Mouse (Mus musculus): Measurements from ENCODE around the gene Kng1. TPM values are rescaled to one million over a fixed set of nuclear protein-coding genes. Genes with fewer than 3 reads are reported as not detected.

Kng1 gene
- polyA plus RNA-seq, 1 experiment from 2014 or later = 0.15 TPM

DNA sequence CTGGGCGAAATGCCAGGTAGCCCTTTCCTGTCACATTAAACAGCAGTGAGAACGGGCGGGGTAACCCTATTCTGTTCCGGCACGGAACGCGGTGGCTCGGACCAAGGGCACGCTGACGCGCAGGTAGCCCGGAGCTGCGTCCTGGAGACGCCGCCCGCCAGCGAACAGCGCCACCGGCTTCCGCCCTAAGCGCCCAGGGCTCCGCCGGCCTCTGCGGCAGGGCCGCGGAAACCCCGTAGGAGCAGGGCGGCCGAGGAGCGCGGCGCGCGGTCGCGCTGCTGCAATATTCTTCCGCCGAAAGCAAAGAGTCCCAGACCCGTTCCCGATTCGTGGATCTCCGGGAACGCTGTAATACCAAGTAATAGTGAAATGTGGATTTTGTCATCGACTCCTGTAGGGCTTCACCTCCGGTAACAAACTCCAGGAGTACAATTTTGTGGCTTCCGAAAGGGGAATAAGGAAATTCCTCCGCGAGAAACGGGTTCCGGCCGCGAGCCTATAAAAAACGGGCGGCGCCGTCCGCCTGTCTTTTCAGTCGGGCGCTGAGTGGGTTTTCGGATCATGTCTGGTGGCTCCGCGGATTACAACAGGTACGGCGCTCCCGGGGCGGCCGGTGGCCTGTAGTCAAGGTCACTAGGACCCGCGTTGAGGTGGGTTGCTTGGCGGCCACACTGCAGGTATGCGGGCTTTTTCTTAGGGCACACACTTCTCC, 49.7 kb downstream of the Kng1 start, which contains the start of gene Eif4a2:
Eif4a2 (plus strand) TSS at position 214 of the 712 bp plus-strand sequence.
- under 1% methylated on average over 71 of the region's 71 CpGs for WGBS
- peak; percentile 89 for ATAC-seq (ENCODE audit: insufficient number of reproducible peaks, insufficient read depth, low FRiP score, low TSS enrichment, low read depth)
- peak within 1 kb of the TSS; percentile 91 for H3K4me2 ChIP-seq
- peak within 1 kb of the TSS; percentile 100 for H3K9ac ChIP-seq (replicated peaks)
- H3K36me3 ChIP-seq = peaks cover 38% of the 10 kb centered on the region
- peak within 1 kb of the TSS; percentile 98 for H3K27ac ChIP-seq
- H3K9me3 ChIP-seq = no peaks in the 10 kb centered on the region
- H3K4me3 ChIP-seq (replicated peaks) = peak within 1 kb of the TSS; percentile 97
- H3K4me1 ChIP-seq (replicated peaks) = peaks cover 25% of the 10 kb centered on the region
- H3K27me3 ChIP-seq = no peaks in the 10 kb centered on the region

DNA sequence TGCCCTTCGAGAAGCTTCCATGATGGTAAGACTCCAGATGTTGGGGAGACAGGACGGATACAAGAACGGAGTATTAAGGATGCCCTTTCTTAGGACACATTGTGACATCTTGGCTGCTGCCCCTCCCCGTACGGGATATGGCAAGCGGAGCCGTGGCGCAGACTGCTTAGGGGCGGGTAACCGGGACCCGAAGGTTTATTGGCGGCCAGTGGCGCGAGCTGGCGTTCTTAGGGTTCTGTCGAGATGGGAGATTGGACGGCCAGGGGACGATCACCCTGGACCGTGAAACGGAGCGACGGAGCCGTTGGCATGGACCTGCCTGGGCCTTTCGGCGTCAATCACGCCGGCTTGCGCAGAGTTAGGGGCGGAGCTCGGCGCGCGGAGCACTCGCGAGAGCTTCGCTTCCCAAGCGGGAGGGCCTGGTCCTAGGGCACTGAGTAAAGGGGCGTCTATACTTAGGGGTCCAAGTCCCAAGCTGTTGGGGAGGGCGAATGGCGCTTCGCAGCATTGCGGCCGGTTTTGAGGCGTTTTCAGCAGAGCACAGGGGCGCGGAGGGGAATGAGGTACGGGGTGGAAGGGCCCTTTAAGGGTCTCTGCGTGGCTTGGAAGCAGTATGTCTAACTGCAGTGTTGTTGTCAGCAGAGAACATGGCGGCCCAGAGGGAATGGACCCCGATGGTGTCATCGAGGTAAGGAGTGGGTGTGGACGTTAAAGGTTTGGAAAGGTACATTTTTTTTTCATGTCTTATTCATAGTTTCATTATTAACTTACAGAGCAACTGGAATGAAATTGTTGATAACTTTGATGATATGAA, 50.5 kb downstream of the Kng1 start:
- H3K4me2 ChIP-seq = peak overlapping the region; percentile 91
- peaks cover 20% of the 10 kb centered on the region for H3K4me1 ChIP-seq (replicated peaks)
- H3K9ac ChIP-seq (replicated peaks) = peak overlapping the region; percentile 100
- peak overlapping the region; percentile 97 for H3K4me3 ChIP-seq (replicated peaks)
- H3K36me3 ChIP-seq = peaks cover 46% of the 10 kb centered on the region
- ATAC-seq (ENCODE audit: insufficient number of reproducible peaks, insufficient read depth, low FRiP score, low TSS enrichment, low read depth) = peak; percentile 86
- no peaks in the 10 kb centered on the region for H3K9me3 ChIP-seq
- WGBS = under 1% methylated on average over 52 of the region's 52 CpGs
- H3K27ac ChIP-seq = peak overlapping the region; percentile 98
- no peaks in the 10 kb centered on the region for H3K27me3 ChIP-seq

DNA sequence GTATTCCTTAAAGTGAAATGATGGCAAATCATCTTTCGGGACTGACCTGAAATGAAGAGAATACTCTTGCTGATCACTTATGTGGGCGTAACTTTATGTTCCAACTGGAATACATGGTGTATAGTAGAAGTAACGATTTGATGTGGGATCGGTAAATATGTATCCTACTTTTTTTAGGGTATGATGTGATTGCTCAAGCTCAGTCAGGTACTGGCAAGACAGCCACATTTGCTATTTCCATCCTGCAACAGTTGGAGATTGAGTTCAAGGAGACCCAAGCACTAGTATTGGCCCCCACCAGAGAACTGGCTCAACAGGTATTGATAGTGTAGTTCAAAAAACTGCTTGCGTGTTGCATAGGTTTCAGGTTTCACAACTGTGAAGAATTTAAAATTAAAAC, 51.3 kb downstream of the Kng1 start:
- peak overlapping the region; percentile 98; the same call in 1 of the 2 replicates for H3K27ac ChIP-seq
- H3K9me3 ChIP-seq = no peaks in the 10 kb centered on the region
- no peak for ATAC-seq (ENCODE audit: insufficient number of reproducible peaks, insufficient read depth, low FRiP score, low TSS enrichment, low read depth)
- H3K9ac ChIP-seq (replicated peaks) = peak overlapping the region; percentile 100
- peak overlapping the region; percentile 91 for H3K4me2 ChIP-seq
- WGBS = 3% methylated on average over 5 of the region's 5 CpGs
- H3K27me3 ChIP-seq = no peaks in the 10 kb centered on the region
- peaks cover 19% of the 10 kb centered on the region for H3K4me1 ChIP-seq (replicated peaks)
- H3K4me3 ChIP-seq (replicated peaks) = peak overlapping the region; percentile 97
- H3K36me3 ChIP-seq = peaks cover 49% of the 10 kb centered on the region

DNA sequence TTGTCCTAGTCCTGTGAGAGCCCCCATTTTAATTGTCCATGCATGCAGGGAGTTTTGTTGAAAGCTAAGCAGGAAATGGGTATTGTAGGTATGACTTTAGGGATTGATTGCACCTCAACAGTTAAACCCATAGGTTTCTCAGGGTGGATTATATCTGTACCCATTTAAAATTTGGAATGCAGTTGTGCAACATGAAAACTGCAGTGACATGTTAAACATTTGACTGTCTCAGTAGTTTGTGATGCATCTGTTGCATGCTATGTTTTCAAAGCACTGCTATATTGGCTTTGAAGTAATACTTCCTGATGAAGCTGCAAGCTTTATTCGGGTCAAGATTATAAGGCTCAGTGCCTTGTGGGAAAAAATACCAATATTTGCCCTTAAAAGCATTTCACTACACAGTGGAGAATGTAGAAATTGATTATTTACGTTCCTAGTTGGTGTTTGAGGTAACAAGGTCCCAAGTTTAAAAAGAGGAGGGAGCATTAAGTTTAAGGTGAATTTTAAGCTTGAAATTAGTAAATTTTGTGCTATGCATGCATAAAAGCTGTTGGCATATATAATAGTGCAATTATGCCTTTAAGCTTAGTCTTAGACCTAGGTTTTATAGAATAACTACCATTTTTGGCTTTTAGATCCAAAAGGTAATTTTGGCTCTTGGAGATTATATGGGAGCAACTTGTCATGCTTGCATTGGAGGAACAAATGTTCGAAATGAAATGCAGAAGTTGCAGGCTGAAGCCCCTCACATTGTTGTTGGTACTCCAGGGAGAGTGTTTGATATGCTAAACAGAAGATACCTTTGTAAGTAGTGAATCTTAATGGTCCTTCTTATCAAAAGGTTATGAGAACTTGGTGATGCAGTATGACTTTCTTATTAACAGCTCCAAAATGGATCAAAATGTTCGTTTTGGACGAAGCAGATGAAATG, 52.0 kb downstream of the Kng1 start:
- Histone ChIP-seq H3K9ac (replicated peaks) (peak overlapping the region; percentile 100), H3K27me3 (no peaks in the 10 kb centered on the region), H3K36me3 (peaks cover 56% of the 10 kb centered on the region), H3K4me1 (replicated peaks) (peaks cover 19% of the 10 kb centered on the region), H3K4me2 (peak overlapping the region; percentile 91), H3K27ac (no peak overlapping the region), H3K9me3 (no peaks in the 10 kb centered on the region), H3K4me3 (replicated peaks) (peak overlapping the region; percentile 97)
- WGBS = 62% methylated on average over 5 of the region's 5 CpGs
- no peak for ATAC-seq (ENCODE audit: insufficient number of reproducible peaks, insufficient read depth, low FRiP score, low TSS enrichment, low read depth)

DNA sequence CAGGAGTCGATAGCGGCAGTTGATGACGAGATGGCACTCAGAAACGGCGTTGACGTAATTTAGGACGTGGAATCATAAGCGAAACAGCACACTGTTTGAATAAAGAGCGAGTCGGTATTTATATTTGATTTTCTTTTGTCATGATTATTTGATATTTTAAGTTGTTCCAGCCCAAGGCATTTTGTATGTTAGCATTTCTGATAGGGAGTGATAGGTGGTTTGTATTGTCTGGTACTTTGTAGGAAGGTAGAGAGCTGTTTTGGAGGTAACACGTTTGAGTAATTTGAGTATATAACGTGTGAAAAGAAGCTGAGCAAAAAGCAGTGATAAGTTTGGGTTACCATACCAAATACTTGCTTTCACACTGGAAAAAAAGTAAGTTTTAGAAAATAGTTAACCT, 54.7 kb downstream of the Kng1 start:
- Histone ChIP-seq H3K9me3 (no peaks in the 10 kb centered on the region), H3K27ac (no peak overlapping the region), H3K4me1 (replicated peaks) (peaks cover 19% of the 10 kb centered on the region), H3K4me2 (no peak overlapping the region), H3K4me3 (replicated peaks) (no peak overlapping the region), H3K9ac (replicated peaks) (no peak overlapping the region), H3K36me3 (peaks cover 82% of the 10 kb centered on the region), H3K27me3 (no peaks in the 10 kb centered on the region)
- ATAC-seq (ENCODE audit: insufficient number of reproducible peaks, insufficient read depth, low FRiP score, low TSS enrichment, low read depth) = no peak
- WGBS = 83% methylated on average over 12 of the region's 12 CpGs

DNA sequence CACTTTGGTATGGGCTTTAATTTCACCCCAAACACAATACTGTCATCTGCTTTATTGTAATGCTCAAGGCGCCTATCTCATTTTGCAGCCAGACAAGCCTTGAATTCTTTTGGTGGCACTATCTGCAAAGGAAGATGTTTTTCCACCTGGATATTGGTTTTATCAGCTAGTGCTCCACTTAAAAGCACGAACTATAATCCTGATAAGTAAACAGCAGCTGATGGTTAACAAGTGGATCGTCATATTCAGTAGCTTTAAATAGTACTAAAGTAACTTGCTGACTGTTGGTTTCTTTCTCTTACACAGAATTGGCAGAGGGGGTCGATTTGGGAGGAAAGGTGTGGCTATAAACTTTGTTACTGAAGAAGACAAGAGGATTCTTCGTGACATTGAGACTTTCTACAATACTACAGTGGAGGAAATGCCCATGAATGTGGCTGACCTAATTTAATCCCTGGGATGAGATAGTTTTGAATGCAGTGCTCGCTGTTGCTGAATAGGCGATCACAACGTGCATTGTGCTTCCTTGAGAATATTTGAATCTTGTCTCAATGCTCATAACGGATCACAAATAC, 55.3 kb downstream of the Kng1 start:
- ATAC-seq (ENCODE audit: insufficient number of reproducible peaks, insufficient read depth, low FRiP score, low TSS enrichment, low read depth) = no peak
- H3K9ac ChIP-seq (replicated peaks) = no peak overlapping the region
- no peak overlapping the region for H3K27ac ChIP-seq
- H3K36me3 ChIP-seq = peaks cover 86% of the 10 kb centered on the region
- H3K4me1 ChIP-seq (replicated peaks) = peaks cover 19% of the 10 kb centered on the region
- no peak overlapping the region for H3K4me3 ChIP-seq (replicated peaks)
- H3K9me3 ChIP-seq = no peaks in the 10 kb centered on the region
- 66% methylated on average over 9 of the region's 9 CpGs for whole genome bisulfite sequencing
- no peak overlapping the region for H3K4me2 ChIP-seq
- no peaks in the 10 kb centered on the region for H3K27me3 ChIP-seq

DNA sequence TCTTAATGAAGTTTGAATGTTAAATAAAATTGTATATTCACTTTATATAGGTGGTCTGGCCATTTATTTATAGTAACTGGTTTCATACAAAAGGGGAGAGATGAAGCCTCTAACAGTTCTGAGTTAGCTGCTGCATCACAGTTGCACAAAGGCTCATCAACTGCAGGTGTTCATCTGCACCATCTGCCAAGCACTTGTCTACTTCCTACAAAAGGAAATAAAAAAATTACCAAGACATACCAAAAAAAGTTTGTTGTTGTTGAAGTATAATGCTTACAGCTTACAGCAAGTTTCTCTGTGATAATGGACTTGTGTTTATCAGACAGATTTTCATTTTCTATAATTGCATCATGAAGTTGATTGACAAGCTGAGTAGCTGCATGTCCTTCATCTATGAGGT, 56.2 kb downstream of the Kng1 start:
- Histone ChIP-seq H3K36me3 (peaks cover 86% of the 10 kb centered on the region), H3K9ac (replicated peaks) (no peak overlapping the region), H3K4me1 (replicated peaks) (peaks cover 19% of the 10 kb centered on the region), H3K9me3 (no peaks in the 10 kb centered on the region), H3K27ac (no peak overlapping the region), H3K4me3 (replicated peaks) (no peak overlapping the region), H3K27me3 (no peaks in the 10 kb centered on the region), H3K4me2 (no peak overlapping the region)
- no peak for ATAC-seq (ENCODE audit: insufficient number of reproducible peaks, insufficient read depth, low FRiP score, low TSS enrichment, low read depth)

DNA sequence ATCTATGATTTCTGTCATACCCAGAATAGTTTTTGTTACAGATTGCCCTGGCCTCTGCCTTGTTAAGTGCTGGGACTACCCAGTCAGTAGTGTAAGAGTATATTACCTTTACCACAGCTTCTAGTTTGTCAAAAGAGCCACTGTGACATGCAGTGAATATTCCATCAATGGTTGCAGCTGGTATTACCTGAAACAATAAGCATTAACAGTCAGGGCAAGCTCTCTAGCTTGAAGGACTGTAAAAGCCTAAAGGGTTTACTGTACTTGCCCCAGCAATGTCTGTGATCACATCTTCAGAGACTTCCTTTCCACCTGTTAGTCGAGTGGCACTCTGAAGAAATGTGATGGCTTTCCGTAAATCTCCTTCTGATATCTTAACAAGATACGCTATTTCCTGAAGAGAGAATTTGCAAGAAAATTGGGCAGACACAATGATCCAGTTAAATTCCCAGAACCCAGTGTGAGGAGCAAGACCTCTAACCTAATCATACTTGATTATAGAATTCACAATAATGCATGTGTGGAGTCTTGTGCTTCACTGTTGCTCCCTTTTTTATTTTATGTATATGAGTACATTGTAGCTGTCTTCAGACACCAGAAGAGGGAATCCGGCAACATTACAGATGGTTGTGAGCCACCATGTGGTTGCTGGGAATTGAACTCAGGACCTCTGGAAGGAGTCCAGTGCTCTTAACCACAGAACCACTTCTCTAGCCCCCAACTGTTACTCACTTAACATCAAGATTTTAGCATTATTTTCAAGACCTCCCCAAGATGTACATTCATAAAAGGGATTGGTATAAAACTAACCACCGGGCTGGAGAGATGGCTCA, 56.9 kb downstream of the Kng1 start:
- H3K4me3 ChIP-seq (replicated peaks) = no peak overlapping the region
- H3K4me2 ChIP-seq = no peak overlapping the region
- H3K9me3 ChIP-seq = no peaks in the 10 kb centered on the region
- H3K4me1 ChIP-seq (replicated peaks) = peaks cover 13% of the 10 kb centered on the region
- peak; percentile 54 for ATAC-seq (ENCODE audit: insufficient number of reproducible peaks, insufficient read depth, low FRiP score, low TSS enrichment, low read depth)
- no peak overlapping the region for H3K27ac ChIP-seq
- 68% methylated on average over 5 of the region's 5 CpGs for WGBS
- no peaks in the 10 kb centered on the region for H3K27me3 ChIP-seq
- H3K36me3 ChIP-seq = peaks cover 85% of the 10 kb centered on the region
- no peak overlapping the region for H3K9ac ChIP-seq (replicated peaks)

DNA sequence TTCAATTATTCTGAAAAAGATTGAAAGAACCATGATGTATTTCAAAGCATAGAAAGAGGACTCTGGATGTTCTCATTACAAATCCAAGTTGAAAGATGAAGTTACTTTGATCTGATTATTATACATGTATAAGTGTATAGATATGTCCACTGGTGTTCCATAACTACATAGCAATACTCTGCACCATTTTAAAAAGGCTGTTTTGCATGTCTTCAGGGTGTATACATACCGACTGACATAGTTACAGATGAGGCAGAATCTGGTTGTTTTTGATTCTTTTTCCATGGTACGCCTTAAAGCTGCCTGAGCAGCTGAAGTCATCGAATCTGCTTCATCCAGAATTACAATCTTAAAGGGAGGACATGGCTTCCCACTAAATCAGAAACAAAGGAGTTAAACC, 57.8 kb downstream of the Kng1 start:
- no peaks in the 10 kb centered on the region for H3K27me3 ChIP-seq

DNA sequence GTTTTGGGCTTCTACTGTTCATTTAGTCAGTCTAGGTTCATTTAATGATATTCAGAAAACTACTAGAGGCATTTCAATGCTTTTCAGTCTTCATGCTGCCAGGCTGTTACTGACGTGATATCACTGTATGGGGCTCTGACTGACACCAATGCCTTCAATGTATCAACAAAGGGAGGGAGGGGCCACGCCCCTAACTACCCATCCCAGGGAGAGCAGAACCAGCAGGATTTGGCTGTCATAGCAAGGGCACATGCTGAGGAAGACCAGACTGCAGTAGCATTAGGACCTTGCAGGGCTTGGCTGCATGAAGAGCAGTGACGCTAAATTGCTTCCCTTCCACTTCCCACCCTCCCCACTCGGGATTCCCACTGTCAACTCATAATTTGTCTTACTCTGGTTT, 59.5 kb downstream of the Kng1 start:
- no peak for ATAC-seq (ENCODE audit: insufficient number of reproducible peaks, insufficient read depth, low FRiP score, low TSS enrichment, low read depth)
- peaks cover 83% of the 10 kb centered on the region for H3K36me3 ChIP-seq
- no peak overlapping the region for H3K9ac ChIP-seq (replicated peaks)
- 62% methylated on average over 4 of the region's 4 CpGs for WGBS
- no peaks in the 10 kb centered on the region for H3K9me3 ChIP-seq
- no peaks in the 10 kb centered on the region for H3K27me3 ChIP-seq
- no peak overlapping the region for H3K27ac ChIP-seq
- H3K4me3 ChIP-seq (replicated peaks) = no peak overlapping the region
- H3K4me2 ChIP-seq = no peak overlapping the region
- no peaks in the 10 kb centered on the region for H3K4me1 ChIP-seq (replicated peaks)

More for the DNA sequence above, 57.8 kb downstream of the Kng1 start:
- Histone ChIP-seq H3K4me1 (replicated peaks) (0 out of 2 replicates have a peak, but pooled peaks cover 4% of the 10 kb centered on the region), H3K4me3 (replicated peaks) (no peak overlapping the region), H3K4me2 (no peak overlapping the region), H3K27ac (no peak overlapping the region), H3K9ac (replicated peaks) (no peak overlapping the region), H3K9me3 (no peaks in the 10 kb centered on the region), H3K36me3 (peaks cover 83% of the 10 kb centered on the region)
- WGBS = 84% methylated on average over 3 of the region's 3 CpGs
- no peak for ATAC-seq (ENCODE audit: insufficient number of reproducible peaks, insufficient read depth, low FRiP score, low TSS enrichment, low read depth)
